Mouse (Mus musculus) heart, embryonic 16.5 days (tissue): Measurements from ENCODE around the gene Gpalpp1. TPM values are rescaled to one million over a fixed set of nuclear protein-coding genes. Genes with fewer than 3 reads are reported as not detected.

Experiments used
- ATAC-seq: fragments of 200-750 bp; cut with Nextera tagmentation; replicated peaks from 2 replicates; pipeline ENCODE4 v1.8.0; 2017; ENCODE audit warnings: moderate number of reproducible peaks; ENCODE audit not compliant: insufficient read depth, low FRiP score; ENCODE audit errors: extremely low read depth
- H3K27ac ChIP-seq: fragments of 300-500 bp; sonication (generic); 2 replicates; pipeline ENCODE4 v1.5.1; 2014; ENCODE audit warnings: mild to moderate bottlenecking, low read length, control low read depth, moderate library complexity
- H3K27me3 ChIP-seq: fragments of 300-500 bp; sonication (generic); 2 replicates; pipeline ENCODE4 v1.6.1; 2014; ENCODE audit warnings: low read length, mixed read lengths; ENCODE audit not compliant: control insufficient read depth, insufficient read depth
- H3K36me3 ChIP-seq: fragments of 300-500 bp; sonication (generic); 2 replicates; pipeline ENCODE4 v1.6.1; 2014; ENCODE audit not compliant: control insufficient read depth, insufficient read depth
- H3K4me1 ChIP-seq: fragments of 300-500 bp; sonication (generic); 2 replicates; pipeline ENCODE4 v1.6.1; 2014; ENCODE audit warnings: low read length, mixed read lengths; ENCODE audit not compliant: control insufficient read depth, insufficient read depth
- H3K4me2 ChIP-seq: fragments of 300-500 bp; sonication (generic); 2 replicates; pipeline ENCODE4 v1.6.1; 2014; ENCODE audit warnings: low read depth, mild to moderate bottlenecking, control low read depth, low read length
- H3K4me3 ChIP-seq: fragments of 300-500 bp; sonication (generic); 2 replicates; pipeline ENCODE4 v1.5.1; 2014; ENCODE audit warnings: mild to moderate bottlenecking, control low read depth, low read length
- H3K9ac ChIP-seq: fragments of 300-500 bp; sonication (generic); 2 replicates; pipeline ENCODE4 v1.6.1; 2014; ENCODE audit warnings: low read length, control low read depth
- H3K9me3 ChIP-seq: fragments of 300-500 bp; sonication (generic); replicated peaks from 2 replicates; pipeline ENCODE4 v1.6.1; 2016; ENCODE audit warnings: low read length; ENCODE audit not compliant: control insufficient read depth
- WGBS: fragments of 180-500 bp; shearing (Covaris S2); extraction: QIAGEN DNeasy Blood & Tissue Kit; methylation state at CpG from one replicate; pipeline ENCODE4 v1.1.7; 2014; 5-methylcytosine and 5-hydroxymethylcytosine counted together
- polyA plus RNA-seq: library from polyadenylated mRNA; unstranded; fragments of >200 nt; fragmentation: Nextera tagmentation; extraction: Ambion mirVana; gene quantifications from 2 replicates; pipeline ENCODE4 v1.2.1, GENCODE M21; 2015

The Gpalpp1 gene
- polyA plus RNA-seq, 1 experiment from 2014 or later: 9.4 TPM

- whole genome bisulfite sequencing: 75% methylated on average over 11 of the region's 11 CpGs
- Histone ChIP-seq H3K4me1 (peaks cover 5% of the 10 kb centered on the region; the same call in 1 of the 2 replicates), H3K27me3 (no peaks in the 10 kb centered on the region), H3K4me3 (no peak overlapping the region), H3K9me3 (no peaks in the 10 kb centered on the region), H3K9ac (no peak overlapping the region), H3K36me3 (no peaks in the 10 kb centered on the region), H3K4me2 (no peak overlapping the region), H3K27ac (no peak overlapping the region)
- no peak for ATAC-seq
These were observed 56.8 kb downstream of the Gpalpp1 start for GRCm38 (mm10) chr14:76053726-76054125.

- H3K4me2 ChIP-seq: no peak overlapping the region
- ATAC-seq: no peak
- no peak overlapping the region for H3K9ac ChIP-seq
- no peaks in the 10 kb centered on the region for H3K36me3 ChIP-seq
- 76% methylated on average over 7 of the region's 7 CpGs for WGBS
- H3K4me3 ChIP-seq: no peak overlapping the region
- H3K4me1 ChIP-seq: peaks cover 5% of the 10 kb centered on the region; the same call in 1 of the 2 replicates
- H3K27ac ChIP-seq: no peak overlapping the region
- H3K9me3 ChIP-seq: no peaks in the 10 kb centered on the region
- H3K27me3 ChIP-seq: no peaks in the 10 kb centered on the region
These were observed 58.6 kb downstream of the Gpalpp1 start for GRCm38 (mm10) chr14:76051966-76052365.

GRCm38 (mm10) chr14:76045767-76046166 lies 64.8 kb downstream of the Gpalpp1 start:
- Histone ChIP-seq H3K36me3 (no peaks in the 10 kb centered on the region), H3K27me3 (no peaks in the 10 kb centered on the region), H3K9me3 (no peaks in the 10 kb centered on the region), H3K27ac (no peak overlapping the region), H3K4me2 (no peak overlapping the region), H3K4me1 (no peaks in the 10 kb centered on the region), H3K4me3 (no peak overlapping the region), H3K9ac (no peak overlapping the region)
- no peak for ATAC-seq
- 48% methylated on average over 1 of the region's 1 CpGs for WGBS

- Histone ChIP-seq H3K4me3 (no peak overlapping the region), H3K36me3 (no peaks in the 10 kb centered on the region), H3K27me3 (no peaks in the 10 kb centered on the region), H3K4me1 (no peaks in the 10 kb centered on the region), H3K9ac (no peak overlapping the region), H3K27ac (no peak overlapping the region), H3K9me3 (no peaks in the 10 kb centered on the region), H3K4me2 (no peak overlapping the region)
- no peak for ATAC-seq
- 48% methylated on average over 3 of the region's 3 CpGs for WGBS
These were observed 66.4 kb downstream of the Gpalpp1 start for GRCm38 (mm10) chr14:76044164-76044557.

GRCm38 (mm10) chr14:76043251-76044163 lies 67.1 kb downstream of the Gpalpp1 start:
- Histone ChIP-seq H3K9ac (no peak overlapping the region), H3K4me3 (no peak overlapping the region), H3K36me3 (no peaks in the 10 kb centered on the region), H3K4me2 (no peak overlapping the region), H3K4me1 (no peaks in the 10 kb centered on the region), H3K27ac (no peak overlapping the region), H3K9me3 (no peaks in the 10 kb centered on the region), H3K27me3 (no peaks in the 10 kb centered on the region)
- 79% methylated on average over 14 of the region's 14 CpGs for WGBS
- no peak for ATAC-seq

Other genes starting within 250 kb of the Gpalpp1 start
- 0.12 and 0.56 TPM in 2 replicates for gene Kctd4, start 155.8 kb downstream of the Gpalpp1 start, polyA plus RNA-seq
- 23.2 and 29.2 TPM in 2 replicates for gene Gtf2f2, start 99.9 kb downstream of the Gpalpp1 start, polyA plus RNA-seq
- 8.4 and 8.9 TPM in 2 replicates for gene Nufip1, start 131 bp upstream of the Gpalpp1 start, polyA plus RNA-seq